Mouse (Mus musculus) testis, postnatal 10 days (tissue): Measurements from ENCODE around the gene Calcb.
"Not testable (repeated sequence)": the region's sequence is repeated elsewhere in the genome, so short reads cannot be mapped to it uniquely, and the experiment has no call there.

Source experiments
- DNase-seq: peaks from one replicate; pipeline ENCODE4 v3.0.0; 2021; ENCODE audit warnings: low spot score

The Calcb gene

GRCm38 (mm10) chr7:114718300-114718699 is at the start of gene Calcb:
Gene Calcb, plus strand, starts transcription at chr7:114718643.
- DNase-seq: no peak

GRCm38 (mm10) chr7:114671405-114671804 is 47.0 kb upstream of the Calcb start:
- DNase-seq: no peak

- no peak for DNase-seq
These were observed 45.7 kb upstream of the Calcb start for GRCm38 (mm10) chr7:114672697-114673096.

- no peak for DNase-seq
These were observed 26.1 kb upstream of the Calcb start for GRCm38 (mm10) chr7:114692339-114692738.

GRCm38 (mm10) chr7:114700871-114701270 is 17.6 kb upstream of the Calcb start:
- no peak for DNase-seq

GRCm38 (mm10) chr7:114706716-114707115 is 11.7 kb upstream of the Calcb start:
- no peak for DNase-seq

GRCm38 (mm10) chr7:114707398-114707797 is 11.0 kb upstream of the Calcb start:
- no peak for DNase-seq

- no peak for DNase-seq
These were observed 8.0 kb upstream of the Calcb start for GRCm38 (mm10) chr7:114710419-114710818.

GRCm38 (mm10) chr7:114712523-114712922 is 5.9 kb upstream of the Calcb start:
- DNase-seq: no peak

GRCm38 (mm10) chr7:114719381-114720131 is 1.1 kb downstream of the Calcb start:
- DNase-seq: peak; percentile 50

- not testable (repeated sequence) for DNase-seq
These were observed 11.3 kb downstream of the Calcb start for GRCm38 (mm10) chr7:114729696-114730095.

- DNase-seq: no peak
These were observed 12.7 kb downstream of the Calcb start for GRCm38 (mm10) chr7:114731175-114731574.

GRCm38 (mm10) chr7:114731700-114732099 is 13.3 kb downstream of the Calcb start:
- not testable (repeated sequence) for DNase-seq

GRCm38 (mm10) chr7:114736256-114736655 is 17.8 kb downstream of the Calcb start:
- no peak for DNase-seq

GRCm38 (mm10) chr7:114738166-114738565 is 19.7 kb downstream of the Calcb start:
- DNase-seq: no peak

GRCm38 (mm10) chr7:114740360-114741165 is 22.1 kb downstream of the Calcb start:
- no peak for DNase-seq

- DNase-seq: no peak
These were observed 24.8 kb downstream of the Calcb start, which contains the start of gene Insc for GRCm38 (mm10) chr7:114743022-114743780. Gene Insc, plus strand, starts transcription at chr7:114743694.

- DNase-seq: no peak
These were observed 26.3 kb downstream of the Calcb start for GRCm38 (mm10) chr7:114744639-114745245.

GRCm38 (mm10) chr7:114745481-114746271 is 27.2 kb downstream of the Calcb start:
- peak; percentile 45 for DNase-seq

- DNase-seq: no peak
These were observed 29.2 kb downstream of the Calcb start for GRCm38 (mm10) chr7:114747596-114747995.

GRCm38 (mm10) chr7:114748239-114748638 is 29.8 kb downstream of the Calcb start:
- DNase-seq: peak; percentile 4
